21 mouse cellular contexts compared by ENCODE assay signal in the genomic region with DNA sequence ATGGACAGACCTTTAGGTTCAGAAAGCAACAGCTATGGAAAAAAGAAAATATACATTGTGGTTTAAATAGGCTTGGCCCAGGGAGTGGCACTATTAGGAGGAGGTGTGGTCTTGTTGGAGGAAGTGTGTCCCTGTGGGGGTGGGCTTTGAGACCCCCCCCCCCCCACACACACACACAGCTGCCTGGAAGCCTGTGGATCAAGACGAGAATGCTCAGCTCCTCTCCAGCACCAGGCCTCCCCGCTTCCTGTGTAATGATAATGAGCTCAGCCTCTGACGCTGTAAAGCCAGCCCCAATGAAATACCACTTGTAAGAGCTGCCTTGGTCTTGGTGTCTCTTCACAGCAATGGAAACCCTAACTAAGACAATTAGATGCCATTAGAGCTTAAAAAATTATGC. TPM values are rescaled to one million over a fixed set of nuclear protein-coding genes. Genes with fewer than 3 reads are reported as not detected.
DNase-seq lines count a peak whose midpoint lies in the region; ATAC-seq and TF ChIP-seq lines count a peak whose summit lies in the region.
"Had no signal": no experiment of that assay in that cellular context is flagged by ENCODE, and none has a peak within 500 bp of the region (broad histone marks: within the 10 kb centered on the region; RNA-seq: fewer than 3 reads in every experiment).

No protein-coding gene starts in this region.

- H3K27me3 ChIP-seq in heart, embryonic 15.5 days = no peaks in the 10 kb centered on the region
- H3K27me3 ChIP-seq in lung, embryonic 14.5 days (ENCODE audit: insufficient read depth, low read length) = no peaks in the 10 kb centered on the region
- no peaks in the 10 kb centered on the region for H3K27me3 ChIP-seq in forebrain, embryonic 12.5 days
- H3K27me3 ChIP-seq: embryonic facial prominence, embryonic 12.5 days; hindbrain, embryonic 12.5 days had no signal

- H3K9me3 ChIP-seq in heart, embryonic 15.5 days (replicated peaks) = no peaks in the 10 kb centered on the region
- no peaks in the 10 kb centered on the region for H3K9me3 ChIP-seq in lung, embryonic 14.5 days (ENCODE audit: low read depth, low read length)
- no peaks in the 10 kb centered on the region for H3K9me3 ChIP-seq in forebrain, embryonic 12.5 days
- H3K9me3 ChIP-seq: embryonic facial prominence, embryonic 12.5 days; hindbrain, embryonic 12.5 days had no signal

- peaks cover 3% of the 10 kb centered on the region; the same call in 1 of the 2 replicates for H3K4me1 ChIP-seq in heart, embryonic 15.5 days (replicated peaks)
- no peaks in the 10 kb centered on the region for H3K4me1 ChIP-seq in lung, embryonic 14.5 days (ENCODE audit: insufficient read depth)
- H3K4me1 ChIP-seq in forebrain, embryonic 12.5 days = peaks cover 15% of the 10 kb centered on the region
- H3K4me1 ChIP-seq: embryonic facial prominence, embryonic 12.5 days had no signal

- TF ChIP-seq CTCF in lung, embryonic 14.5 days (IDR thresholded peaks at IDR 0.05; ENCODE audit: low read depth) = no peak

- DNase-seq in heart, postnatal 25 days (ENCODE audit: low spot score) = no peak
- DNase-seq in lung, embryonic 14.5 days = peak; percentile 27
- no peak for DNase-seq in lung, adult 18-20 months
- DNase-seq in ES-CJ7 (ENCODE audit: low read depth, low spot score) = peak; percentile 53
- peak; percentile 44 for DNase-seq in ZHBTc4 (ENCODE audit: low read depth, low spot score)
- DNase-seq: adrenal gland, adult 2 months; adrenal gland, postnatal 25 days; cerebellum, adult 18-20 months; cerebellum, adult 9-11 months; cerebellum, postnatal 36 days; gastrocnemius, postnatal 10 days; heart, postnatal 14 days; kidney, adult 8-10 months had no signal

- no peak for ATAC-seq in heart, embryonic 15.5 days (replicated peaks; ENCODE audit: insufficient number of reproducible peaks, insufficient read depth, low FRiP score, low read depth)
- ATAC-seq in lung, embryonic 14.5 days (ENCODE audit: insufficient read depth) = no peak
- no peak for ATAC-seq in forebrain, embryonic 12.5 days (ENCODE audit: low FRiP score)
- ATAC-seq: forebrain, embryonic 16.5 days; hindbrain, embryonic 16.5 days; inflammation-experienced regulatory T-cells, adult 6 months; intestine, postnatal 0 days had no signal

- H3K36me3 ChIP-seq in heart, embryonic 15.5 days = peaks cover 14% of the 10 kb centered on the region; the same call in 1 of the 2 replicates
- H3K36me3 ChIP-seq in lung, embryonic 14.5 days (ENCODE audit: insufficient read depth) = peaks cover 43% of the 10 kb centered on the region
- peaks cover 20% of the 10 kb centered on the region for H3K36me3 ChIP-seq in forebrain, embryonic 12.5 days (replicated peaks)

- H3K4me2 ChIP-seq in heart, embryonic 15.5 days = no peak overlapping the region
- H3K4me2 ChIP-seq in lung, embryonic 14.5 days = no peak overlapping the region
- H3K4me2 ChIP-seq in forebrain, embryonic 12.5 days = no peak overlapping the region
- H3K4me2 ChIP-seq: embryonic facial prominence, embryonic 12.5 days; hindbrain, embryonic 12.5 days had no signal

- H3K4me3 ChIP-seq in heart, embryonic 15.5 days = no peak overlapping the region
- no peak overlapping the region for H3K4me3 ChIP-seq in lung, embryonic 14.5 days (ENCODE audit: low read depth, low read length)
- H3K4me3 ChIP-seq in forebrain, embryonic 12.5 days (replicated peaks) = no peak overlapping the region
- H3K4me3 ChIP-seq: embryonic facial prominence, embryonic 12.5 days; hindbrain, embryonic 12.5 days had no signal

- WGBS in heart, embryonic 15.5 days = 26% methylated on average over 3 of the region's 3 CpGs
- 30% methylated on average over 3 of the region's 3 CpGs for WGBS in lung, embryonic 14.5 days
- 14% methylated on average over 3 of the region's 3 CpGs for WGBS in forebrain, embryonic 12.5 days

- intact Hi-C loops in heart, postnatal 25 days (cut with DNase I) = no loop called here

- no peak overlapping the region for H3K9ac ChIP-seq in heart, embryonic 15.5 days
- H3K9ac ChIP-seq in lung, embryonic 14.5 days = no peak overlapping the region
- no peak overlapping the region for H3K9ac ChIP-seq in forebrain, embryonic 12.5 days
- H3K9ac ChIP-seq: embryonic facial prominence, embryonic 12.5 days; hindbrain, embryonic 12.5 days had no signal

- 0 out of 2 replicates have a peak overlapping the region, but pooled peaks have one; percentile 24 for H3K27ac ChIP-seq in heart, embryonic 15.5 days
- no peak overlapping the region for H3K27ac ChIP-seq in lung, embryonic 14.5 days (ENCODE audit: low read depth)
- H3K27ac ChIP-seq in forebrain, embryonic 12.5 days = no peak overlapping the region
- H3K27ac ChIP-seq: embryonic facial prominence, embryonic 12.5 days; hindbrain, embryonic 12.5 days had no signal

RNA-seq across cellular contexts. Expression of gene Rps17, which starts 14.3 kb away (rescaled TPM):
- polyA plus RNA-seq in heart, embryonic 15.5 days (2015; fragmentation: Nextera tagmentation; extraction: Ambion mirVana) = 766 and 842 TPM in 2 replicates
- total RNA-seq in heart, postnatal 25 days (2021) = 100 to 1,000 TPM; 798 to 858 TPM
- 1,388 and 1,408 TPM in 2 replicates for polyA plus RNA-seq in lung, embryonic 14.5 days (2014; fragmentation: Nextera tagmentation; extraction: Ambion mirVana)
- 919 and 971 TPM in 2 replicates for polyA plus RNA-seq in forebrain, embryonic 12.5 days (2016; fragmentation: Nextera tagmentation; extraction: Ambion mirVana)

Comparison
In these comparisons a context has a peak if more than half of its experiments do, and no peak if none do; other contexts are left out.
1. DNase-seq: peak in lung, embryonic 14.5 days (single experiment), ES-CJ7 (single experiment) and ZHBTc4 (single experiment); none in heart, postnatal 25 days (single experiment) and lung, adult 18-20 months (0 of 2).